Mouse (Mus musculus) heart, adult 2 months (tissue): ENCODE measurements at regions not wholly inside any gene's neighbourhood (a gene's known extent, or its start where the extent isn't known, plus 50 kb on each side); places are given as distances from the start of the nearest gene placed in this dataset.
A peak's percentile ranks its signal among the peaks of the same experiment; 100 is the strongest.
"Not testable (repeated sequence)": the region's sequence is repeated elsewhere in the genome, so short reads cannot be mapped to it uniquely, and the experiment has no call there.

Experiments
- DNase-seq, 2 experiments: peaks; one replicate each; pipeline ENCODE4 v3.0.0; 2021
- H3K27ac ChIP-seq: fragments of 200-600 bp; 2 replicates; pipeline ENCODE4 v1.8.1; 2022
- H3K27me3 ChIP-seq: fragments of 200-500 bp; 2 replicates; pipeline ENCODE4 v1.6.1; 2012; ENCODE audit warnings: mild to moderate bottlenecking, low read length, inconsistent platforms, mixed read lengths; ENCODE audit not compliant: control insufficient read depth, insufficient read depth
- H3K36me3 ChIP-seq: fragments of 200-500 bp; 2 replicates; pipeline ENCODE4 v1.6.1; 2012; ENCODE audit warnings: low read length, inconsistent platforms; ENCODE audit not compliant: control insufficient read depth, insufficient read depth
- H3K4me1 ChIP-seq: fragments of 200-500 bp; 2 replicates; pipeline ENCODE4 v1.6.1; 2011; ENCODE audit warnings: low read length; ENCODE audit not compliant: control insufficient read depth, insufficient read depth
- H3K4me3 ChIP-seq: fragments of 200-600 bp; 2 replicates; pipeline ENCODE4 v1.8.1; 2022
- H3K79me2 ChIP-seq: fragments of 200-500 bp; replicated peaks from 2 replicates; pipeline ENCODE4 v1.6.1; 2012; ENCODE audit warnings: mild to moderate bottlenecking, inconsistent platforms, low read length, moderate library complexity, mixed read lengths; ENCODE audit not compliant: control insufficient read depth, insufficient read depth
- H3K9ac ChIP-seq: fragments of 200-500 bp; 2 replicates; pipeline ENCODE4 v1.6.1; 2012; ENCODE audit warnings: low read depth, mild to moderate bottlenecking, control low read depth, inconsistent platforms, low read length, mixed read lengths
- CTCF ChIP-seq: fragments of 200-600 bp; IDR thresholded peaks from 2 replicates; pipeline ENCODE4 v1.8.1; 2022; ENCODE audit warnings: antibody characterized with exemption, mild to moderate bottlenecking, moderate library complexity
- EP300 ChIP-seq: fragments of 200-500 bp; IDR thresholded peaks from 2 replicates; pipeline ENCODE4 v1.6.1; 2011; ENCODE audit warnings: low read depth, low read length, control low read depth; ENCODE audit not compliant: insufficient read depth
- POLR2A ChIP-seq: fragments of 200-500 bp; IDR thresholded peaks from 2 replicates; pipeline ENCODE4 v1.6.1; 2011; ENCODE audit warnings: mild to moderate bottlenecking, low read depth, low read length, control low read depth; ENCODE audit not compliant: insufficient read depth
- WGBS: fragments of 180-500 bp; shearing (Covaris S2); methylation state at CpG from one replicate; pipeline ENCODE4 v1.1.7; 2018; 5-methylcytosine and 5-hydroxymethylcytosine counted together
- intact Hi-C: fragments of 180-260 bp; cut with DNase I; formaldehyde crosslinking; loops from one replicate; pipeline ENCODE4 v1.15.1; 2025

- H3K27me3 ChIP-seq: no peaks in the 10 kb centered on the region
- no peak for DNase-seq
- no peak for TF ChIP-seq CTCF
- TF ChIP-seq POLR2A: no peak
- TF ChIP-seq EP300: no peak
- H3K27ac ChIP-seq: no peak overlapping the region
- no peaks in the 10 kb centered on the region for H3K79me2 ChIP-seq
- H3K4me3 ChIP-seq: no peak overlapping the region
- intact Hi-C loops: no loop called here
- 86% methylated on average over 1 of the region's 1 CpGs for WGBS
- no peaks in the 10 kb centered on the region for H3K36me3 ChIP-seq
- H3K9ac ChIP-seq: no peak overlapping the region
- H3K4me1 ChIP-seq: no peaks in the 10 kb centered on the region
Measured at GRCm38 (mm10) chr1:149274932-149275331, 686.2 kb downstream of the Pla2g4a start.

- H3K4me1 ChIP-seq: no peaks in the 10 kb centered on the region
- H3K4me3 ChIP-seq: no peak overlapping the region
- WGBS: 61% methylated on average over 3 of the region's 3 CpGs
- intact Hi-C loops: no loop called here
- H3K27me3 ChIP-seq: no peaks in the 10 kb centered on the region
- no peaks in the 10 kb centered on the region for H3K36me3 ChIP-seq
- no peaks in the 10 kb centered on the region for H3K79me2 ChIP-seq
- H3K27ac ChIP-seq: no peak overlapping the region
- no peak for TF ChIP-seq EP300
- no peak for TF ChIP-seq POLR2A
- TF ChIP-seq CTCF: no peak
- no peak overlapping the region for H3K9ac ChIP-seq
- no peak for DNase-seq
Measured at GRCm38 (mm10) chr1:149256866-149257265, 704.2 kb downstream of the Pla2g4a start.

- Histone ChIP-seq H3K79me2 (no peaks in the 10 kb centered on the region), H3K27ac (no peak overlapping the region), H3K4me3 (no peak overlapping the region), H3K4me1 (no peaks in the 10 kb centered on the region), H3K36me3 (no peaks in the 10 kb centered on the region), H3K9ac (no peak overlapping the region), H3K27me3 (no peaks in the 10 kb centered on the region)
- WGBS: 37% methylated on average over 4 of the region's 4 CpGs
- DNase-seq: no peak
- TF ChIP-seq EP300 (no peak), CTCF (peak; percentile 60)
- intact Hi-C loops: no loop called here
Measured at GRCm38 (mm10) chr1:149254141-149254540, 706.9 kb downstream of the Pla2g4a start.

- WGBS: 47% methylated on average over 1 of the region's 1 CpGs
- TF ChIP-seq EP300: no peak
- no peak for TF ChIP-seq CTCF
- TF ChIP-seq POLR2A: no peak
- no peaks in the 10 kb centered on the region for H3K79me2 ChIP-seq
- no peak for DNase-seq
- no peaks in the 10 kb centered on the region for H3K27me3 ChIP-seq
- no peak overlapping the region for H3K9ac ChIP-seq
- no peaks in the 10 kb centered on the region for H3K4me1 ChIP-seq
- H3K27ac ChIP-seq: no peak overlapping the region
- no peaks in the 10 kb centered on the region for H3K36me3 ChIP-seq
- no peak overlapping the region for H3K4me3 ChIP-seq
- intact Hi-C loops: no loop called here
Measured at GRCm38 (mm10) chr1:149238329-149239015, 722.6 kb downstream of the Pla2g4a start.

- 79% methylated on average over 1 of the region's 1 CpGs for WGBS
- H3K27ac ChIP-seq, H3K79me2 ChIP-seq, intact Hi-C loops, H3K4me1 ChIP-seq, H3K27me3 ChIP-seq, H3K9ac ChIP-seq, H3K36me3 ChIP-seq, H3K4me3 ChIP-seq, DNase-seq: not testable (repeated sequence)
Measured at GRCm38 (mm10) chr1:149227170-149227569, 733.9 kb downstream of the Pla2g4a start.

- no peak for DNase-seq
- Histone ChIP-seq H3K4me1 (no peaks in the 10 kb centered on the region), H3K9ac (no peak overlapping the region), H3K27me3 (no peaks in the 10 kb centered on the region), H3K79me2 (no peaks in the 10 kb centered on the region), H3K4me3 (no peak overlapping the region), H3K27ac (no peak overlapping the region), H3K36me3 (no peaks in the 10 kb centered on the region)
- intact Hi-C loops: no loop called here
- TF ChIP-seq POLR2A: no peak
- no peak for TF ChIP-seq CTCF
- no peak for TF ChIP-seq EP300
Measured at GRCm38 (mm10) chr1:149226400-149226799, 734.7 kb downstream of the Pla2g4a start.

- H3K27ac ChIP-seq: no peak overlapping the region
- no peak for TF ChIP-seq CTCF
- no peak for TF ChIP-seq POLR2A
- TF ChIP-seq EP300: no peak
- H3K36me3 ChIP-seq: no peaks in the 10 kb centered on the region
- H3K79me2 ChIP-seq: no peaks in the 10 kb centered on the region
- H3K9ac ChIP-seq: no peak overlapping the region
- WGBS: 89% methylated on average over 1 of the region's 1 CpGs
- intact Hi-C loops: no loop called here
- no peaks in the 10 kb centered on the region for H3K27me3 ChIP-seq
- DNase-seq: no peak
- no peaks in the 10 kb centered on the region for H3K4me1 ChIP-seq
- no peak overlapping the region for H3K4me3 ChIP-seq
Measured at GRCm38 (mm10) chr1:149202631-149203030, 758.5 kb downstream of the Pla2g4a start.
